Mouse (Mus musculus) CH12.LX (cell line): ENCODE results near the gene Kcnj15. TPM values are rescaled to one million over a fixed set of nuclear protein-coding genes. Genes with fewer than 3 reads are reported as not detected.

Experiments
- DNase-seq: peaks from one replicate; pipeline ENCODE4 v3.0.0-alpha.2; 2013; ENCODE audit errors: extremely low read depth
- H3K27ac ChIP-seq: 2 replicates; pipeline ENCODE4 v1.5.1; 2012; ENCODE audit warnings: low read depth, mild to moderate bottlenecking, control low read depth, moderate library complexity; ENCODE audit not compliant: insufficient read depth
- H3K27me3 ChIP-seq: replicated peaks from 2 replicates; pipeline ENCODE3; 2012; ENCODE audit warnings: inconsistent platforms
- H3K36me3 ChIP-seq, 2 experiments: replicated peaks in 1 of 2; 2 replicates each; pipeline versions ENCODE3 to v1.6.1; 2012; ENCODE audit warnings: inconsistent platforms in 1 of 2, low read length in 1 of 2, mild to moderate bottlenecking in 1 of 2, mixed read lengths in 1 of 2, moderate library complexity in 1 of 2; ENCODE audit not compliant: control insufficient read depth in 1 of 2, insufficient read depth in 1 of 2
- H3K4me1 ChIP-seq, 2 experiments: 2 replicates each; pipeline ENCODE4 v1.6.1; 2012; ENCODE audit warnings: inconsistent platforms in 1 of 2, moderate library complexity in 1 of 2; ENCODE audit not compliant: insufficient read depth in 2 of 2, control insufficient read depth in 1 of 2
- H3K4me2 ChIP-seq: 2 replicates; pipeline ENCODE4 v1.6.1; 2012; ENCODE audit warnings: low read depth, mild to moderate bottlenecking, control low read depth; ENCODE audit not compliant: poor library complexity, insufficient read depth, severe bottlenecking
- H3K4me3 ChIP-seq, 3 experiments: fragments of 150-350 bp in 1 of 3; sonication (generic) in 1 of 3; replicated peaks in 1 of 3; 2 replicates each; pipeline versions ENCODE3 to v1.5.1; 2011 to 2012; ENCODE audit warnings: low read depth in 2 of 3, low read length in 2 of 3, mild to moderate bottlenecking in 2 of 3, moderate library complexity in 2 of 3, control low read depth in 1 of 3, improper control_type of control experiment in 1 of 3, inconsistent platforms in 1 of 3, mixed read lengths in 1 of 3; ENCODE audit not compliant: poor library complexity in 1 of 3
- H3K79me2 ChIP-seq: replicated peaks from 2 replicates; pipeline ENCODE4 v1.6.1; 2012; ENCODE audit warnings: mild to moderate bottlenecking, moderate library complexity; ENCODE audit not compliant: control insufficient read depth, poor library complexity, insufficient read depth, severe bottlenecking; ENCODE audit errors: extremely low read depth
- H3K9ac ChIP-seq: 2 replicates; pipeline ENCODE4 v1.6.1; 2012; ENCODE audit warnings: low read depth, mild to moderate bottlenecking, control low read depth, moderate library complexity; ENCODE audit not compliant: insufficient read depth
- H3K9me3 ChIP-seq: replicated peaks from 2 replicates; pipeline ENCODE3; 2012; ENCODE audit warnings: low read length, inconsistent platforms, mixed read lengths
- BHLHE40 ChIP-seq: IDR thresholded peaks from 2 replicates; pipeline ENCODE4 v1.6.1; 2011; ENCODE audit warnings: mild to moderate bottlenecking, low read depth, low read length, improper control_type of control experiment
- EP300 ChIP-seq: IDR thresholded peaks from 2 replicates; pipeline ENCODE4 v1.6.1; 2011; ENCODE audit warnings: low read length, improper control_type of control experiment
- GABPA ChIP-seq: IDR thresholded peaks from 2 replicates; pipeline ENCODE4 v1.6.1; 2012; ENCODE audit warnings: low read depth, low read length, improper control_type of control experiment, inconsistent platforms; ENCODE audit not compliant: insufficient replicate concordance
- HCFC1 ChIP-seq: IDR thresholded peaks from 2 replicates; pipeline ENCODE4 v1.6.1; 2012; ENCODE audit warnings: low read depth, mild to moderate bottlenecking, inconsistent platforms, low read length, improper control_type of control experiment
- IRF4 ChIP-seq: IDR thresholded peaks from 2 replicates; pipeline ENCODE4 v1.6.1; 2014; ENCODE audit warnings: low read depth, mild to moderate bottlenecking, inconsistent platforms, low read length, improper control_type of control experiment
- KAT2A ChIP-seq: IDR thresholded peaks from 2 replicates; pipeline ENCODE4 v1.6.1; 2012; ENCODE audit warnings: low read length, improper control_type of control experiment, inconsistent platforms; ENCODE audit not compliant: insufficient replicate concordance
- MAFK ChIP-seq: IDR thresholded peaks from 2 replicates; pipeline ENCODE4 v1.6.1; 2011; ENCODE audit warnings: low read length, improper control_type of control experiment; ENCODE audit not compliant: insufficient replicate concordance
- MAX ChIP-seq: IDR thresholded peaks from 2 replicates; pipeline ENCODE4 v1.6.1; 2011; ENCODE audit warnings: low read length, improper control_type of control experiment
- MAZ ChIP-seq: IDR thresholded peaks from 2 replicates; pipeline ENCODE4 v1.6.1; 2012; ENCODE audit warnings: low read depth, mild to moderate bottlenecking, inconsistent platforms, low read length, improper control_type of control experiment, moderate library complexity
- MEF2A ChIP-seq: IDR thresholded peaks from 2 replicates; pipeline ENCODE4 v1.6.1; 2014; ENCODE audit warnings: low read depth, mild to moderate bottlenecking, inconsistent platforms, low read length, improper control_type of control experiment, borderline replicate concordance
- MYC ChIP-seq: IDR thresholded peaks from 2 replicates; pipeline ENCODE4 v1.6.1; 2011; ENCODE audit warnings: low read depth, mild to moderate bottlenecking, improper control_type of control experiment, low read length
- NELFE ChIP-seq: IDR thresholded peaks from 2 replicates; pipeline ENCODE4 v1.6.1; 2011; ENCODE audit warnings: low read depth, low read length, improper control_type of control experiment
- POLR2A ChIP-seq: IDR thresholded peaks from 2 replicates; pipeline ENCODE4 v1.6.1; 2011; ENCODE audit warnings: low read depth, mild to moderate bottlenecking, improper control_type of control experiment, low read length
- POLR2AphosphoS2 ChIP-seq: IDR thresholded peaks from 2 replicates; pipeline ENCODE4 v1.6.1; 2011; ENCODE audit warnings: low read depth, low read length, improper control_type of control experiment
- RCOR1 ChIP-seq: conservative IDR thresholded peaks from 2 replicates; pipeline ENCODE4 v1.6.1; 2012; ENCODE audit warnings: low read depth, mild to moderate bottlenecking, inconsistent platforms, low read length, improper control_type of control experiment
- SMC3 ChIP-seq: IDR thresholded peaks from 2 replicates; pipeline ENCODE4 v1.6.1; 2011; ENCODE audit warnings: low read depth, low read length, improper control_type of control experiment
- TBP ChIP-seq: conservative IDR thresholded peaks from 2 replicates; pipeline ENCODE4 v1.6.1; 2011; ENCODE audit warnings: low read depth, low read length, improper control_type of control experiment
- ZC3H11A ChIP-seq: IDR thresholded peaks from 2 replicates; pipeline ENCODE4 v1.6.1; 2012; ENCODE audit warnings: low read depth, mild to moderate bottlenecking, inconsistent platforms, low read length, improper control_type of control experiment
- ZNF384 ChIP-seq: IDR thresholded peaks from 2 replicates; pipeline ENCODE4 v1.6.1; 2012; ENCODE audit warnings: low read depth, low read length, improper control_type of control experiment, inconsistent platforms
- dilution Hi-C: fragments of 300-500 bp; cut with MboI; formaldehyde crosslinking; loops from 2 replicates; pipeline ENCODE4 v1.14.3; 2020; ENCODE audit warnings: low sequenced_read_pairs; ENCODE audit not compliant: extremely low pct_unique_long_range_greater_than_20kb, extremely low pct_ligation_motif_present
- in situ Hi-C: fragments of 300-500 bp; cut with MboI; formaldehyde crosslinking; loops from 3 replicates; pipeline ENCODE4 v1.14.3; 2019; ENCODE audit warnings: low sequenced_read_pairs, low pct_ligation_motif_present, low pct_unique_long_range_greater_than_20kb, mixed read lengths
- polyA plus RNA-seq: library from polyadenylated mRNA; unstranded; fragments of >175 nt; gene quantifications from 2 replicates; pipeline ENCODE4 v1.2.1, GENCODE M21; 2012; ENCODE audit warnings: low read depth; ENCODE audit not compliant: insufficient read length
- total RNA-seq, 2 experiments: library from RNA; depleted of rRNA; stranded (reverse); fragments of 300-350 nt in 1 of 2; fragments of >200 nt in 1 of 2; gene quantifications; 2 replicates each; pipeline ENCODE4 v1.2.3; 2012 to 2014

Kcnj15 gene
- total and polyA plus RNA-seq, 3 experiments, result 0.37 to 1.1 (median 0.51) TPM

GRCm38 (mm10) chr16:95349745-95350144 lies 92.4 kb downstream of the Kcnj15 start:
- in situ Hi-C loops (loop anchor here (5.0 to 25.0 kb wide), 3 partner anchors 223 to 615 kb away; no protein-coding TSS in a partner anchor), dilution Hi-C loops (no loop called here)
- peak overlapping the region; percentile 33 for H3K27ac ChIP-seq
- peaks cover 42 to 49% of the 10 kb centered on the region in 2 experiments for H3K4me1 ChIP-seq
- H3K4me2 ChIP-seq, result no peak overlapping the region
- no peaks in the 10 kb centered on the region for H3K79me2 ChIP-seq
- H3K9ac ChIP-seq, result no peak overlapping the region
- DNase-seq, result no peak
- no peaks in the 10 kb centered on the region for H3K9me3 ChIP-seq
- no peak overlapping the region for H3K4me3 ChIP-seq
- H3K36me3 ChIP-seq, result no peaks in the 10 kb centered on the region
- H3K27me3 ChIP-seq, result no peaks in the 10 kb centered on the region
- TF ChIP-seq MYC (no peak), MAZ (no peak), BHLHE40 (no peak), SMC3 (no peak), ZNF384 (no peak), MEF2A (no peak), TBP (no peak), RCOR1 (no peak), GABPA (no peak), ZC3H11A (no peak), MAX (no peak), HCFC1 (no peak), MAFK (no peak), POLR2A (no peak), IRF4 (no peak), NELFE (no peak), POLR2AphosphoS2 (no peak), EP300 (no peak), KAT2A (no peak)
